Mouse (Mus musculus) ovary, postnatal 36 days (tissue): ENCODE data around the gene Tef.

Source experiments
- DNase-seq: peaks from one replicate; pipeline ENCODE4 v3.0.0; 2022; ENCODE audit warnings: low spot score, mixed read lengths

Gene Tef

DNA sequence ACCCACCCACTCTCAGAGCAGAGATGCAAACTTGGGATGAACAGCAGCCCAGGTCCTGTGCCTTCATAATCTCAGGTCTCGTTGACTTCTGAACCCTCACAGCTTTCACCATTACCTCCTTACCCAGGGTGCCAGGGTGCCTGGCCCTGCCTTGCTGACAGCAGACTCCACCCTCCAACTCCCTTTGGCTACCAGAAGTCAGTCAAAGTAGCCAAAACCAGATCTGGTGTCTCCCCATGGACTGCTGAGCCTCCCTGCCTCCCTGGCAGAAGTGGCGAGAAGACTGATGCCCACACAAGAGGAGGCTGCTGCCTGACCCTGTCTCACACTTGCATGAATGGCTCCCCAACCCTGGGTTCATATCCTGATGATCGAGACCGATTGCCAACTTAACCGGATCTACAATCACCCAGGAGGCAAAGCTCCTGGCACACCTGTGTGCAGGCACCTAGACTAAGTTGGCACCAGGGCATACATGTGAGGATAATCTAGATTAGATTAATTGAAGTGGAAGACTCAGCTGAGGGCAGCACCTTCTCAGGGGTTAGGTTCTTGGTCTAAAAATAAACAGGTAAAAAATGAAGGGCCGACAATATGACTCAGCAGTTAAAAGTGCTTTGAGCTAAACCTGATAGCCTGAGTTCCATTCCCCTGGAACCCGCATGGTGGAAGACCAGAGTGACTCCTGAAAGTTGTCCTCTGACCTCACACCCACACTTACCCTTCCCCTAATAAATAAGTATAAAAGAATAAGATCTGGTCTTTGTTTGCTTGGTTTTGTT is 26.4 kb downstream of the Tef start:
- DNase-seq, result no peak

GRCm38 (mm10) chr15:81829208-81829580 is 27.0 kb downstream of the Tef start:
- DNase-seq, result no peak

DNA sequence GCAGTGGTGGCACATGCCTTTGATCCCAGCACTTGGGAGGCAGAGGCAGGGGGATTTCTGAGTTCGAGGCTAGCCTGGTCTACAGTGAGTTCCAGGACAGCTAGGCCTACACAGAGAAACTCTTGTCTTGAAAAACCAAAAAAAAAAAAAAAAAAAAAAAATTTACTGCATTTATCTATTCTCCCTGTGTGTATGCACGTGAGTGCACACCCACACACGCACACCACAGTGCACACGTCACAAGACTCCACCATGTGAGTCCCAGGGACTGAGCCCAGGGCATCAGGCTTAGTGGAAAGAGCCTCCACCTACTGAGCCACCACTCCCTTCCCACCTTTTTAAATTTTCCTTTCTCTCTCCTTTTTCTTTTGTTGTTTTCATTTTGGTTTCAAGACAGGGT is 28.3 kb downstream of the Tef start:
- DNase-seq, result no peak

DNA sequence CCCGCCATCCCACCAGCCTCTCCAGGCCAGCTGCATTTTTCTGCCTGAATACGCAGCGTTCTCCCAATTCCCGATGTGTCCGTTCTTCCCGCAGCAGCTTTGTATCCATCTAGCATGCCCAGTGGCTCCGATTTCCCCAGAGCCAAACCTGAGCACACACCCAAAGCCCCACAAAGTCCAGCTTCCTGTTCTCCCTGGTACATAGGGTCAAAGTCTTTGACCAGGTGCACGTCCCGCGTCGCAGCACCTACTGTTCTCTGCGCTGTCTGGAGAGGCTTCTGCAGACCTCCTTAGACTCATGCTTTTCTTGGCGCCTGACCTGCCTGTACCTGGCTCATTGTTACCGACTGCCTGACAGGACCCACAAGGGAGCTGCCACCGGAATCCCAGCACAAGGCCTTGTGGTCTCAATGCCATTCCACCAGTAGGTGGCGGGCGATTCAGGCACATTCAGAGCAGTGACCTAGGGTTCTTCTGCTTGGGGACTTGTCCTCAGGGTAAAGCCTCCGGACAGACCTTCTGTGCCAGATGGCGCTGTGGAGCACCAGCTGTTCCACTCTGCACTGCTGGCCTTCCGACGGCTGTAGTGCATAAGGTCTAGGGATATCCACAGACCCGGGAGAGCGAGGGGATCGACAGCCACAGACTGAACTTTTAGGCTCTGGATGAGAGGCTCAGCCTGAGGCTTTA is 29.1 kb downstream of the Tef start:
- peak; percentile 90 for DNase-seq

DNA sequence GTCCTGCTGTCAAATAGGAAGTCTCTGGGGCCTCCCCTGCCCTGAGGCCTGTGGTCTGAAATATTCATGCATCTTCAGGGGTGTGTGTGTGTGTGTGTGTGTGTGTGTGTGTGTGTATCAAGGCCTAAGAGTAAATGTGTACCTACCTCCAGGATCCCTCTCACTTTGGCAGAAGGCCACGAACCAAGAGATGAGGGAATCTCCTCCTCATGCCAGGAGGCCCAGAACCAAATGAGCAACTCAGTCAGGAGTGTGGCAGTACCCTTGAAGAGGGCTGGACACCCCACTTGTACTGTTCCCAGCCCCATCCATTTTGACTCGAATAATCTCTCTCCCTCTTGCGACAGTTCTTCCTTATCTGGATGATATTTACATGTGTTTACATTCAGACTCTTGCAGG is 30.0 kb downstream of the Tef start:
- DNase-seq, result no peak

DNA sequence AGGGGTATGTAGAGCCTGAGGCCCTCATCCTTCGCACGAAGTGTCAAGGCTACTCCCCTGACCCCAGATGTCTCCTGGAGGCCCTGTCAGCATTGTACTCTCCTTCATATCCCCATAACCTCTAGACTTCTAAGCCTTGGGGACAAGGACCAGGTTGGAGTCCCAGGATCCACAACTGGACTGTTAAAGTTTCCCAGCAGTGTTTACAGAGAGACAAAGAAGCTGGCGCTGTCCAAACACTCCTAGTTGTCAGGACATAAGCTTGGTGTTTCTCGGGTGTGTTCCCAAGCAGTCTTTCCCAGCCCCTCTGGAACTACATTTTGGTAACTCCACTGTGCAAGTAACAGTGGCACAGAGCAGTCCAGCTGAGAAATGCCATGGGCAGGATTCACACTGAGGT is 31.3 kb downstream of the Tef start:
- no peak for DNase-seq

DNA sequence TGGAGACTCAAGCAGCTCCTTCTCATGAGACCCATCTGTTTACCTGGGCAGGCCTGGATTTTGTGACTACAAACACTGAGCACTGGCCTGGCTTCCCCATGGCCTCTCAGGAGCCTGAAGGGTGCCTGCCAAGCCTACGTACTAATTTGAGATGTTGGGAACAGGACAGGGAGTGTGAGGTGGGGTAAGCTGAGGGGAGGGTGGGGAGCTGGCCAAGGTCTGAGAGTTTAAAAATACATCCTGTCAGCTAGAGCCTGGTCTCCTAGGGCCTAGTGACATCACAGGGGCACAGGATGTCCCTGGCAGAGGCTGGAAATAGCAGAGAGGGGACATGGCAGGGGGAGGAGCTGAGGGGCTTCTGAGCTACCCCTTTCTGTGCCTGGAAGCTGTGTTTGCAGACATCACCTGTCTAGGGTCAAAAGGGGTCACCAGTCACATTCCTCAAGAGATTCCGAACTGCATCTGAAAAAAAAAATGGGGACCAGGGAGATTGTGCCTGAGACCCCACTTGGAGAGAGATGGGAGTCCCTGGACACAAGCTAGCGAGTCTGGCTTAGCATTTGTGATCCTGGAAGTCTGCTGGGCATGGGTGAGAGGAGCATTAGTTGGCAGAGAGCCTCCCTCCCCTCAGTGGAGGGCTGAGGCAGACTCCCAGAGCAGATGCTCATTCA is 32.1 kb downstream of the Tef start:
- no peak for DNase-seq

DNA sequence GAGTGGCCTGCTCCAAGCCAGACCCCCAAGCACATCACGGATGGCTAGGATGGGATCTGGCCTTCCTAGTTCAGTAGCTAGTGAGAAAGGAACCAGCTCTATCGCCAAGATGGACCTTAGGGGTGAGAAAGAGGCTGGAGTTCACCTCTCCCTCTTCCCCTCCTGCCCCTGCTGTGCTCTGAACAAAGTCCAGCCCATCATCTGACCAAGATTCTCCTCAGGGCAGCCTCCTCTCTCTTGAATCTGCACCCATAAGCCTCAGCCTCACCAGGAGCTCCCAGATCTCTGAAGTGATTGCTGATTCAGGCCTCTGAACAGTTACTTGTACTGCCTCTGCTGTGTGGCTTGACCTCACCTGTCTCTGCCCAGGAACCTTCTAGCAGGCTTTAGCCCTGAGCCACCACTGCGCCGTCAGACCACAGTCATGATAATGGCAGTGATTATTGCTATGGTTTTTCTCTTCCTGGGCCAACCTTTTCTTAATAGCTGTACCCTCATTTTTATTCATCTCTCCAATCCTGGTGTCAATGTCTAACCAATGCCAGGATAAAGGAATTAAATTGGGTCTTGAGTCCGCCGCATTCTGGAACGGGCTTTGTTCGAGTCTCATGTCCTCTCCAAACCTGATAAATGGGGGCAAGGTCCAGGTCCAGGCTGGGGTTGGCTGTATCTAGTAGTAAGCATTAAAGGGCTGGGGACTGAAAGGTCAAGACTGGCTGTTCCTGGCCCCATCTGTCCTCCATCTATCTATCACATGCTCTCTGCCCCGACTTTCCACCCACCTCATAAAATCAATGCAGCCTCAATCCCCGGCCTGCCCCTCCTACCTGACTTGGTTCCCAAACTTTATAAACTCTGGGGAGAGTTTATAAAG is 33.0 kb downstream of the Tef start:
- DNase-seq, result no peak

DNA sequence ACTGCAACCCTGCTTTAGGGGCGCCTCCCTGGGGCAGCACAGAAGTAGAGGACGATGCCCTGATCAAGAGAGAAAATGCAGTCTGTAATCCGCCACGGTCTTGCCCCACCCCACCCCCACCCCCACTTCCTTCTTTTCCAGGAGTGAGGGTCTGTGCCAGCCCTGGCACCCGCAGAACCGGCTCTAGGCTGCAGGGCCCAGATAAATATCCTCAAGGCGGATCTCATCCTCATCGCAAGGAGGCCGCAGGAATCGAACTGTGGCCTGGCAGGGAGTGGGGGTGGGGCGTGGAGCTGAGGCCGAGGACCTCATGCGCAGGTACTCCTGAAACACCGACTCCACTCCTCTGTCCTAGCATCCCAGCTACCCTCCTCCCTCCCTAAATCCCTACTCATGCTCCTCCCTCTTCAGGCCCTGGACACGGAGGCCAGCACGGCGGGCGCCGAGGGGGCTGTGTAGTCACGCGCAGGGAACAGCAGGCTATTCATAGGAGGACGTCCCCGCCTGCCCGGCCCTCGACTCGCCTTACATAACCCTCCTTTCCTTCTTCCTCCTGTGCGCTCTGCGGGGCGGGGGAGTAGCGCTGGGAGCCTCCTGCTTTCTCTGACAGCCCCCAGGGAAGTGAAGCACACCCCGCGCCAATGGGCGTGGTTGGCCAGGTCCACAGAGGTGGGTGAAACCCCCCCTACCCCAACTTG is 34.1 kb downstream of the Tef start:
- DNase-seq, result peak; percentile 83

- no peak for DNase-seq
Observed at GRCm38 (mm10) chr15:81836966-81837920, 35.0 kb downstream of the Tef start.

DNA sequence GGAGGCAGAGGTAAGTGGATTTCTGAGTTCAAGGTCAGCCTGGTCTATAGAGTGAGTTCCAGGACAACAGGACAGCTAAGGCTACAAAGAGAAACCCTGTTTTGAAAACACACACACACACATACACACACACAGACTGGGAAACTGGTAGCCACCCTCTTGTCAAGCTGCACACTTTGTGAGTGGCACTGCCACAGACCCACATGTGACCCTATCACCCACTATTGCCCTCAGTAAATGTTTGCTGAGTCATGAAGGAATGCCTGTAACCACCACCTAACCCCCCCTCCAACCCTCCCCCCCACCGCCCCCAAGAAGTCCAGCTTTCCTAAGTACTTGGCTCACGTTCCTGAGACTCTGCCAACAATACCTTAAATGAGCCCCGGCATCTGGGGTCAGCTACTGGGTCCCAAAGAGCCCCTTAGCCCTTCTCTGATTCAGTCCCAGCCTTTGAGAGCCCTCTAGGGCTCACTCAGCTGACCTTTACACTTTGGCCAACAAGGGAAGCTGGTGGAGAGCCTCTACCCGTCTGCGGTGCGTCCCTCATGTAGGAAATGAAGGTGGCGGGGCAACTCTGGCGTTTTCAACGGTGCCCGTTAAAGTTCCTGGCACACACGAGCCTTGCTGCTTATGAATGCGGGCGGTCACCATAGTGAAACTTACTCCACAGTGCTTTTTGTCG is 36.5 kb downstream of the Tef start:
- no peak for DNase-seq

GRCm38 (mm10) chr15:81839634-81840033 is 37.4 kb downstream of the Tef start:
- peak; percentile 76 for DNase-seq

GRCm38 (mm10) chr15:81840306-81840705 is 38.1 kb downstream of the Tef start:
- no peak for DNase-seq

GRCm38 (mm10) chr15:81842275-81842674 is 40.1 kb downstream of the Tef start:
- DNase-seq, result no peak

GRCm38 (mm10) chr15:81845033-81845625 is 42.9 kb downstream of the Tef start:
- no peak for DNase-seq

DNA sequence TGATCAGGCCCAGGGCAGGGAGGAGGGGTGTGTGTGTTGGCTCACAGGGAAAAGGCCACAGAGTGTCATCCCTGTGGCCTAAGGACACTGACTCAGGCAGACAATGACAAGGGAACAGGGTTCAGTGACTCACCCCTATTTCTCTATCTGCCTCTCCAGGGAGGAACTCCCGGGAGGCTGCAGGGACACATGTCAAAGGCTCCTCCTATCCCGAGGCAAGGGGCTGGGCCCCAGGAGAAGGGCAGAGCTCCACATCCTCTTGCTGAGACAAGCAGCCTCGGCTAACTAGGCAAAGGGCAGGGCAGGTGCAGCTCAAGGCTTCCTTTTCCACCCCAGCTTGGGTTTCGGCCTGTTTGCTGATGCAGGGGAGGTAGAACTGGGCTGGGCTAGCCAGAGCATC is 43.5 kb downstream of the Tef start:
- DNase-seq, result no peak

DNA sequence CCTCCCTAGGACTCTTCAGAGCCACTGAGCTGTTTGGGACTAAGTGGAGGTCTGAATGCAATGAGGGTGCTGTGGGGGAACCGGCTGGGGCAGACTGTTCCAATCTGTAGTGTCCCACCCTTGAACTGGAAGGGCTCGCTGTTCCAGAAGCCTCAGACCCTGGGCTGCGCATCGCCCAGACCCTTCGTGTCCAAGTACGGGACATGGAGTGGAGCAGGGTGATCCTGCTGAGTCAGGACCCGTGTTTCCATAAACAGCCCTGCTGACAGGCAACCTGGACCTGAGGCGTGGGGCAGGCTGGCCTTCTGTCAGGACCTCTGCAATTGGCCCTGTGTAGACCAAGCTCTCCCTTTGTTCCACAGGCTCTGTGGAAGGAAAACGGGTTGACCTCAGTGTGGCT is 44.5 kb downstream of the Tef start:
- no peak for DNase-seq

DNA sequence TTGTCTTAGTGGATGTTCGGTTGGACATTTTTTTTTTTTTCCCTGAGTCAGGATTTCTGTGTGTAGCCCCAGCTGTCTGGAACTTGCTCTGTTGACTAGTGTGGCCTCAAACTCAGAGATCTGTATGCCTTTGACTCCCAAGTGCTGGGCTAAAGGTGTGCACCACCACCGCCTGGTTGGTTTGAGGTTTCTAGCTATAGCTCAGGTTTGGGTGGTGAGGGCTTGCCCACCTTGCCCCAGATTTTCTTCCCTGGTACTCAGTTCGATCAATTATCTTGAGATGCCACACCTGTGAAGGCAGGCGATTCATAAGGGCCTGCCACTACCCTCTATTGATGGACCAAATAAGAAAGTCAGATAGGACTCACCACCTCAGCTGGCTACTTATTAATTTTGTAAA is 44.9 kb downstream of the Tef start:
- DNase-seq, result no peak

- no peak for DNase-seq
Observed at GRCm38 (mm10) chr15:81847861-81848260, 45.6 kb downstream of the Tef start.
